Mouse (Mus musculus): Measurements from ENCODE around the gene Rsrp1.

Gene Rsrp1

GRCm38 (mm10) chr4:134922111-134922924 is 1.1 kb upstream of the Rsrp1 start:
- DNase-seq = no peak

- peak; percentile 76 for DNase-seq
Observed at GRCm38 (mm10) chr4:134922925-134923244, 507 bp upstream of the Rsrp1 start.

GRCm38 (mm10) chr4:134924019-134924741 is 788 bp downstream of the Rsrp1 start:
- DNase-seq = peak; percentile 67

- no peak for DNase-seq
Observed at GRCm38 (mm10) chr4:134925206-134925605, 1.8 kb downstream of the Rsrp1 start.

- DNase-seq = no peak
Observed at GRCm38 (mm10) chr4:134927815-134928463, 4.5 kb downstream of the Rsrp1 start.

GRCm38 (mm10) chr4:134928464-134928836 is 5.1 kb downstream of the Rsrp1 start:
- DNase-seq = no peak

GRCm38 (mm10) chr4:134929536-134929935 is 6.1 kb downstream of the Rsrp1 start:
- no peak for DNase-seq

GRCm38 (mm10) chr4:134930190-134930589 is 6.8 kb downstream of the Rsrp1 start:
- no peak for DNase-seq

GRCm38 (mm10) chr4:134930684-134931481 is 7.5 kb downstream of the Rsrp1 start, which contains the start of gene Syf2:
TSS of gene Syf2 (plus strand) at chr4:134930898.
- peak; percentile 96 for DNase-seq

GRCm38 (mm10) chr4:134937240-134938176 is 14.1 kb downstream of the Rsrp1 start:
- no peak for DNase-seq

GRCm38 (mm10) chr4:134939900-134940299 is 16.5 kb downstream of the Rsrp1 start:
- no peak for DNase-seq

GRCm38 (mm10) chr4:134943758-134944538 is 20.6 kb downstream of the Rsrp1 start:
- DNase-seq = no peak

GRCm38 (mm10) chr4:134946024-134946744 is 22.8 kb downstream of the Rsrp1 start:
- peak; percentile 69 for DNase-seq

- DNase-seq = no peak
Observed at GRCm38 (mm10) chr4:134950518-134951091, 27.2 kb downstream of the Rsrp1 start.

GRCm38 (mm10) chr4:134954461-134954860 is 31.1 kb downstream of the Rsrp1 start:
- no peak for DNase-seq

GRCm38 (mm10) chr4:134955196-134955595 is 31.8 kb downstream of the Rsrp1 start:
- no peak for DNase-seq

- DNase-seq = no peak
Observed at GRCm38 (mm10) chr4:134955845-134956244, 32.5 kb downstream of the Rsrp1 start.

- peak; percentile 45 for DNase-seq
Observed at GRCm38 (mm10) chr4:134956328-134956727, 32.9 kb downstream of the Rsrp1 start.

GRCm38 (mm10) chr4:134963021-134963776 is 39.8 kb downstream of the Rsrp1 start:
- DNase-seq = no peak

Data from layer of hippocampus, adult 9-11 months (tissue).